Mouse (Mus musculus) kidney, embryonic 15.5 days (tissue): ENCODE results near the gene Klhl18. TPM values are rescaled to one million over a fixed set of nuclear protein-coding genes. Genes with fewer than 3 reads are reported as not detected.
A peak's percentile ranks its signal among the peaks of the same experiment; 100 is the strongest.

Experiments
- ATAC-seq: fragments of 200-750 bp; cut with Nextera tagmentation; replicated peaks from 2 replicates; pipeline ENCODE4 v1.8.0; 2017; ENCODE audit warnings: moderate TSS enrichment; ENCODE audit not compliant: low FRiP score
- H3K27ac ChIP-seq: fragments of 300-500 bp; sonication (generic); 2 replicates; pipeline ENCODE4 v1.5.1; 2015; ENCODE audit warnings: mild to moderate bottlenecking, inconsistent platforms
- H3K27me3 ChIP-seq: fragments of 300-500 bp; sonication (generic); 2 replicates; pipeline ENCODE4 v1.6.1; 2015; ENCODE audit warnings: inconsistent platforms
- H3K36me3 ChIP-seq: fragments of 300-500 bp; sonication (generic); 2 replicates; pipeline ENCODE4 v1.6.1; 2015; ENCODE audit warnings: inconsistent platforms
- H3K4me1 ChIP-seq: fragments of 300-500 bp; sonication (generic); 2 replicates; pipeline ENCODE4 v1.6.1; 2015; ENCODE audit warnings: inconsistent platforms
- H3K4me2 ChIP-seq: fragments of 300-500 bp; sonication (generic); 2 replicates; pipeline ENCODE4 v1.6.1; 2015; ENCODE audit warnings: moderate library complexity, mild to moderate bottlenecking, inconsistent platforms
- H3K4me3 ChIP-seq: fragments of 300-500 bp; sonication (generic); replicated peaks from 2 replicates; pipeline ENCODE4 v1.5.1; 2015; ENCODE audit warnings: mild to moderate bottlenecking, inconsistent platforms
- H3K9ac ChIP-seq: fragments of 300-500 bp; sonication (generic); 2 replicates; pipeline ENCODE4 v1.6.1; 2015; ENCODE audit warnings: mild to moderate bottlenecking, inconsistent platforms
- H3K9me3 ChIP-seq: fragments of 300-500 bp; sonication (generic); replicated peaks from 2 replicates; pipeline ENCODE4 v1.6.1; 2016; ENCODE audit warnings: inconsistent platforms
- WGBS: fragments of 180-500 bp; shearing (Covaris S2); methylation state at CpG from one replicate; pipeline ENCODE4 v1.1.7; 2015; ENCODE audit warnings: mixed read lengths; 5-methylcytosine and 5-hydroxymethylcytosine counted together
- polyA plus RNA-seq: library from polyadenylated mRNA; unstranded; fragments of >200 nt; fragmentation: Nextera tagmentation; extraction: Ambion mirVana; gene quantifications from 2 replicates; pipeline ENCODE4 v1.2.1, GENCODE M21; 2015

Klhl18 gene
- polyA plus RNA-seq, 1 experiment from 2014 or later, result 10.5 TPM

DNA sequence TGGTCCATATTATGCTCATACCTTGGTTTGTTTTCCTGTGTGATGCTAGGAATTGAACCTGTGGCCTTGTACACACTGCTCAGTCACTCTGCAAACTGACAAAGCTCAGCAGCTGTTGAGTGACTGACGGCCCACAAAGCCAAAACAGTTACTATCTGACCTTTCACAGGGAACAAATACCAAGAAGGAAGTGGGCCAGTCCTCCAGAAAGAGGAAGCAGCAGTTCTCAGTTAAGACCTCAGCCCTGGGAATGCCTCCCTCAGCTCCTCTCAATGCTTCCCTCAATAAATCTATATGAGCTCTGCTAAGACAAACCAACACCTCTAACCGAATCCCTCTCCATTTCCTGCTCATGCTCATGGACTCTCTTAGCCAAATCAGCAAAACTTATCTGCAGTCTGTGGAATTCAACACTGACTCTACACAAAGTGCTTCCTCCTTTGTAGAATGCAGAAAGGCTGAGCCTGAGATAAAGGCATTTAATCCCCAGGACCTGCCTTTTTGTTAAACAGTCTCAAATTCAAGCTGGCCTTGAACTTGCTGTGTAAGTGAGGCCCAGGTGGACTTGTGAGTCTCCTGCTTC is 17.3 kb downstream of the Klhl18 start:
- Histone ChIP-seq H3K4me2 (no peak overlapping the region), H3K27me3 (no peaks in the 10 kb centered on the region), H3K9ac (no peak overlapping the region), H3K4me1 (no peaks in the 10 kb centered on the region), H3K36me3 (no peaks in the 10 kb centered on the region), H3K9me3 (no peaks in the 10 kb centered on the region), H3K27ac (peak overlapping the region; percentile 13; the same call in 1 of the 2 replicates), H3K4me3 (no peak overlapping the region)
- WGBS, result 41% methylated on average over 2 of the region's 2 CpGs
- ATAC-seq, result no peak

DNA sequence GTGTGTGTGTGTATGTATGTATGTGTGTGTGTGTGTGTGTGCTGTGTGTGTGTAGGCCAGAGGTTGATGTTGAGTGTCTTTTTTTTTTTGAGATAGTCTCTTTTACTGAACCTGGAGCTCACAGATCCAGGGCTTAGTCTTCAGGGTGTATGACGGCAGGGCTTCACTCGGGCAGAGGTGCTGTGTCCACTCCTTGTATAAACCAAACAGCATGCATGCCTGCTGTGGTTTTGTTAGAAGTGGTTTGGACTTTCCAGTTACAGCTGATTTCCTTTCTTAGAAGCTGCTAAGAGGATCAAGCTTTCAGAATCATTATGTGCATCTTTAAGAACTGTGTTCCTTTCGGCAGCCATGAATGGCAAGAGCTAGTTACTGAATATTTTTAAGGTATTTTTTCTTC is 18.6 kb downstream of the Klhl18 start:
- no peaks in the 10 kb centered on the region for H3K27me3 ChIP-seq
- no peaks in the 10 kb centered on the region for H3K4me1 ChIP-seq
- WGBS, result 92% methylated on average over 3 of the region's 3 CpGs
- no peak overlapping the region for H3K27ac ChIP-seq
- no peak overlapping the region for H3K4me3 ChIP-seq
- ATAC-seq, result no peak
- no peaks in the 10 kb centered on the region for H3K9me3 ChIP-seq
- H3K9ac ChIP-seq, result no peak overlapping the region
- H3K4me2 ChIP-seq, result no peak overlapping the region
- H3K36me3 ChIP-seq, result 0 out of 2 replicates have a peak, but pooled peaks cover 4% of the 10 kb centered on the region

DNA sequence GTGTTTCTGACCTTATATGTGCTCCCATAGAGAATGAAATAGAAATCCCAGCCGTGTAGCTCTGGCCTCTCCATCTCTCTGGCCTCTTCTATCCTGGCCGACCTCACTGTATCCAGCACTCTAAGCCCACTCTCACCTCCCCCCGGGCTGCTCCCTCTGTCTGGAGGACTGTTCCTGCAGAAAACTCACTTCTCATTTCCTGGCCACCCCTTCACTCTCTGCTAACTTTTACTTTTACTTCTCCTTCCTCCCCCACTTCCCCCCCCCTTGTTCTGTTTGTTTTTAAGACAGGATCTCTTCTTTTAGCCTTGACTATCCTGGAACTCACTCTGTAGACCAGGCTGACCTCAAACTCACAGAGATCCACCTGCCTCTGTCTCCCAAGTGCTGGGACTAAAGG is 24.0 kb downstream of the Klhl18 start:
- no peak overlapping the region for H3K9ac ChIP-seq
- no peaks in the 10 kb centered on the region for H3K9me3 ChIP-seq
- no peaks in the 10 kb centered on the region for H3K27me3 ChIP-seq
- no peak for ATAC-seq
- 61% methylated on average over 3 of the region's 3 CpGs for WGBS
- no peak overlapping the region for H3K27ac ChIP-seq
- no peaks in the 10 kb centered on the region for H3K4me1 ChIP-seq
- peaks cover 22% of the 10 kb centered on the region for H3K36me3 ChIP-seq
- H3K4me2 ChIP-seq, result no peak overlapping the region
- H3K4me3 ChIP-seq, result no peak overlapping the region

DNA sequence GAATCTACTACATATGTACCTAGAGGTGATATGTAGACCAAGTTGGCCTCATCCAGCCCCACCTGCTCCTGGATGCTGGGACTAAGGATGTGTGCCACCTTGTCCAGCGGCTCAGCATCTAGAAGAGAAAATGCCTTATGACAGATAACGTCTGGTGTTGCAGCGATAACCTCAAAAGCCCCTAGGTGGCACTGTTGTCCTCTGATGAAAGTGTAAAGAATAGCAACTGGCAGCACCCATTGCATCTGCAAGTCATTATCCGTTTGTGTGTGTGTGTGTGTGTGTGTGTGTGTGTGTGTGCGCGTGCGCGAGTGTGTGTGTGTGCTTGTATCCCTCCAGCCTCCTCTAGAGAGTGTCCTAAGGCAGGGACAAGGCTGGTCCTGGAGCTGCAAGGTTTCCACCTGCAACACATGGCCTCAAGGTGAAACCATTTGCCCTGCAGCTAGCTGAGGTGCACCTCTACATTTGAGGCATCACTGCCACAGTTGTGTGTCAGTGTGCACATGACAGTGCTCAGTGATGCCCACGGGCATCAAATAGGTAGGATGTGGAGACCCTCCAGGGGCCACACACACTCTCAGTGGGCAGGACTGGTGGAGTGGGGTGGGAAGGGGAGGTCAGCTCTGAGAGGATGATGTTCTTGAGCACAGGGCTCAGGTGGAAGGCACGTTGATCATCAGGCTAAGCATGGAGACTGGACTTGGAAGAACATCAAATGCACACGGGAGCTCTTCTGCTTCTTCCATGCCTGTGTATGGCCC is 27.5 kb downstream of the Klhl18 start:
- no peak overlapping the region for H3K27ac ChIP-seq
- H3K4me1 ChIP-seq, result no peaks in the 10 kb centered on the region
- no peaks in the 10 kb centered on the region for H3K9me3 ChIP-seq
- H3K4me3 ChIP-seq, result no peak overlapping the region
- WGBS, result 30% methylated on average over 11 of the region's 11 CpGs
- no peak overlapping the region for H3K4me2 ChIP-seq
- H3K27me3 ChIP-seq, result no peaks in the 10 kb centered on the region
- H3K36me3 ChIP-seq, result peaks cover 23% of the 10 kb centered on the region
- ATAC-seq, result 0 out of 2 replicates have a peak, but pooled peaks have one; percentile 22
- H3K9ac ChIP-seq, result no peak overlapping the region

DNA sequence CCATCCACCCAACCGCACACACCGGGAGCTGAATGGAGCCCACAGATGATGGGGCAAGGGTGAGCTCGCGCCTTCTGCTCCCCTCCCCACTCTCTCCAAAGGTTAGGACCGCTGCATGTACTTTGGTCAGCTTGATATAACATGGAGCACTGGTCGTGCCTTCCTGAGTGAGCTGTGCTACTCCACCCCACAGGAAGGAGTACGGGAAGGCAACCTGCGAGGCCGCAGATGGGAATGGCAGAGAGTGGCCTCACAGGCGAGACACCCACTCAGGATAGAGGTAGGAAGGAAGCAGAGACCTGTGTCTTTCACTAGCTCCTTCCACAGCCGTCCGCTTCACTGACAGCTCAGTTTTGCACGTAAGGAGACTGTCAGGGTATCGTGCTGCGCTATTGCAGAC is 28.1 kb downstream of the Klhl18 start:
- Histone ChIP-seq H3K4me1 (no peaks in the 10 kb centered on the region), H3K4me3 (no peak overlapping the region), H3K27ac (no peak overlapping the region), H3K4me2 (no peak overlapping the region), H3K9ac (no peak overlapping the region), H3K9me3 (no peaks in the 10 kb centered on the region), H3K36me3 (peaks cover 19% of the 10 kb centered on the region), H3K27me3 (no peaks in the 10 kb centered on the region)
- ATAC-seq, result no peak
- 81% methylated on average over 15 of the region's 15 CpGs for WGBS

DNA sequence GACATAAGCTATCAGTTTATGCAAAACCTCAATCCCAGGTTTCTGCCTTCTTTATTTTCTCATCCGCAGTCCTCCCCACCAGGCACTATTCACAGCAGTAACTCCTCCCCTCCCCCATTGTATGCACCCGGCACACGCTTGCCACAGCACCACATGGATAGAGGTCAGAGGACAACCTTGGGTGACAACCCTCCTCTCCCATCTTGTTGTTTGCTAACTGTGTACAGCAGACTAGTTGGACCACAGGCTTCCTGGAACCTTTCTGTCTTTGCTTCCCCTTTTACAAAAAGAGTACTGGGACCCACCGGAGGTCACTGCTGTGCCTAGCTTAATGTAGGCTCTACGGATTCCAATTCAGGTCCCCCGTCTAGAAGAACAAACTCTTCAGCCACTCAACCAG is 35.9 kb downstream of the Klhl18 start:
- peaks cover 25% of the 10 kb centered on the region for H3K36me3 ChIP-seq
- 87% methylated on average over 6 of the region's 6 CpGs for WGBS
- no peak overlapping the region for H3K4me2 ChIP-seq
- ATAC-seq, result no peak
- no peak overlapping the region for H3K9ac ChIP-seq
- H3K27ac ChIP-seq, result no peak overlapping the region
- H3K9me3 ChIP-seq, result no peaks in the 10 kb centered on the region
- no peaks in the 10 kb centered on the region for H3K27me3 ChIP-seq
- H3K4me3 ChIP-seq, result no peak overlapping the region
- no peaks in the 10 kb centered on the region for H3K4me1 ChIP-seq

DNA sequence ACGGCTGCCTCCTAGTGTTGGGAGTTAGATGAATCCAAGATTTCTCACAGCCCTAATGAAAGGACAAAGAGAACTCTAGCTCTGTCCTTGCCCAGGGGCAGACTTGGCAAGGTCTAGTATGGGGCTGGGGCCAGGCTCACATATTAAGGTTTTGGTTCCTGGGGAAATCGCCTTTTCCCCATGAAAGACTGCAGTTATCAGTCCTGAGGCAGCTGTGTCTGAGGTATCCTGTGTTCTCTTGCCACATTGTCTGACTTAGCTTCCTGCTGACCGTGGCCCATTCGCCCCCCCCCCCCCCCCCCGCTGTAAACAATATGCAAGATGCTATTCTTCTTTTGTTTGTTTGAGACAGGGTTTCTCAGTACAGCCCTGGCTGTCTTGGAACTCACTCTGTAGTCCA is 36.4 kb downstream of the Klhl18 start:
- ATAC-seq, result no peak
- WGBS, result 77% methylated on average over 3 of the region's 5 CpGs
- no peak overlapping the region for H3K4me3 ChIP-seq

DNA sequence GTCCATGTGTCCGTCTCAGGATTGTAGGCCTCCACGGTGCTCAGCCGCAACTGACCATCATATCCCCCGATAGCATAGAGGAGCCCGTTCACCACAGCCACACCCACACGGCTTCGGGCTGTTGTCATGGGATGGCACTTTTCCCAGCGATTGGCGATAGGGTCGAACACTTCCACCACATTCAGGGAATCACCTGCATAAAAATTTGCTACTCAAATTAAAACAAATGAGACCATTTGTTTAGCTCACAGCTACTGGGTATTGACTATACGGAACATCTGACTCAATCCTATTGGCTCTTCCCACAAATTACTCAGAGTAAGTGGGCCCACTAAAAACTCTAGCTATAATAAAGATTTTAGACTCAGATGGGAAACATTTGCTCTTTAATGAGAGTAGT is 40.5 kb downstream of the Klhl18 start:
- 98% methylated on average over 11 of the region's 11 CpGs for WGBS
- no peaks in the 10 kb centered on the region for H3K4me1 ChIP-seq
- H3K36me3 ChIP-seq, result peaks cover 51% of the 10 kb centered on the region
- H3K27me3 ChIP-seq, result no peaks in the 10 kb centered on the region
- ATAC-seq, result no peak
- H3K9ac ChIP-seq, result no peak overlapping the region
- H3K9me3 ChIP-seq, result no peaks in the 10 kb centered on the region
- no peak overlapping the region for H3K4me2 ChIP-seq
- no peak overlapping the region for H3K27ac ChIP-seq
- H3K4me3 ChIP-seq, result no peak overlapping the region

More for the DNA sequence above, 36.4 kb downstream of the Klhl18 start:
- peaks cover 30% of the 10 kb centered on the region for H3K36me3 ChIP-seq
- H3K4me1 ChIP-seq, result no peaks in the 10 kb centered on the region
- no peak overlapping the region for H3K4me2 ChIP-seq
- H3K27ac ChIP-seq, result no peak overlapping the region
- H3K9ac ChIP-seq, result no peak overlapping the region
- H3K9me3 ChIP-seq, result no peaks in the 10 kb centered on the region
- no peaks in the 10 kb centered on the region for H3K27me3 ChIP-seq

DNA sequence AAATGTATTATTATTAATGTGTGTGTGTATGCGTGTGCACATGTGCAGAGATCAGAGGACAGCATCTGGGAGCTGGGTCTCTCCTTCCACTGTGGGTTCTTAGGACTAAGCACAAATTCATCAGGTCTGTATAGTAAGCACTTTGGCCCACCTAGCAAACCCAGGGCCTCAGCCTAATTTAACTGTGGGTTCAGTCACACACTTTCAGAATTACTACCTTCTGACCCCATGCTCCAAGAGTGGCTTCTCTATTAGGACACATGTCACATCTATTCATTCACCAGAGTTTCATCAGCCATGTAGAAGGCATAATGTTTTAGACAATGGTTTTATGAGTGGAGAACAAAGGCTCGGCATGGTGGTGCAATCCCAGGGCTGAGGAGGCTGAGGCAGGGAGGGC is 43.4 kb downstream of the Klhl18 start:
- Histone ChIP-seq H3K4me3 (no peak overlapping the region), H3K4me2 (no peak overlapping the region), H3K36me3 (peaks cover 72% of the 10 kb centered on the region), H3K27ac (no peak overlapping the region), H3K9me3 (no peaks in the 10 kb centered on the region), H3K9ac (no peak overlapping the region), H3K4me1 (no peaks in the 10 kb centered on the region), H3K27me3 (no peaks in the 10 kb centered on the region)
- 88% methylated on average over 2 of the region's 2 CpGs for WGBS
- no peak for ATAC-seq

DNA sequence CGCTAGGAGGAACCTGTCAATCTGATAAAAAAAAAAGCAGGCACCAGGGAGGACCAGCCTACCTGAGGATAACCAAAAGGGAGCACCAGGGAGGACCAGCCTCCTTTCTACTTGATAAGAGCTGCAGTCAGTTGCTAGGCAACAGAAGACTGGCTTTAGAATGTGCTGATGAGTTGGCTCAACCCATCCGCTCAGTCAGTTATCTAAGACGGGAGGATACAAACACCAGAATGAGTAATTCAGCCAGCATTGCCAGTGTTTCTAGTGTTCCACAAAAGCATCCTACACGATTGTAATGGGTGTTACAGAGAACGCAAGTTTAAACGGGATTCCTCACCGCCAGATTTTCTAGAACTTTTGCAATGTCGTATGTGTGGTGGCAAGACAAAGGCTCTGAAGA is 45.3 kb downstream of the Klhl18 start:
- Histone ChIP-seq H3K9ac (no peak overlapping the region), H3K4me3 (no peak overlapping the region), H3K4me1 (no peaks in the 10 kb centered on the region), H3K27me3 (no peaks in the 10 kb centered on the region), H3K36me3 (peaks cover 78% of the 10 kb centered on the region), H3K4me2 (no peak overlapping the region), H3K27ac (no peak overlapping the region), H3K9me3 (no peaks in the 10 kb centered on the region)
- ATAC-seq, result no peak
- WGBS, result 89% methylated on average over 8 of the region's 8 CpGs

DNA sequence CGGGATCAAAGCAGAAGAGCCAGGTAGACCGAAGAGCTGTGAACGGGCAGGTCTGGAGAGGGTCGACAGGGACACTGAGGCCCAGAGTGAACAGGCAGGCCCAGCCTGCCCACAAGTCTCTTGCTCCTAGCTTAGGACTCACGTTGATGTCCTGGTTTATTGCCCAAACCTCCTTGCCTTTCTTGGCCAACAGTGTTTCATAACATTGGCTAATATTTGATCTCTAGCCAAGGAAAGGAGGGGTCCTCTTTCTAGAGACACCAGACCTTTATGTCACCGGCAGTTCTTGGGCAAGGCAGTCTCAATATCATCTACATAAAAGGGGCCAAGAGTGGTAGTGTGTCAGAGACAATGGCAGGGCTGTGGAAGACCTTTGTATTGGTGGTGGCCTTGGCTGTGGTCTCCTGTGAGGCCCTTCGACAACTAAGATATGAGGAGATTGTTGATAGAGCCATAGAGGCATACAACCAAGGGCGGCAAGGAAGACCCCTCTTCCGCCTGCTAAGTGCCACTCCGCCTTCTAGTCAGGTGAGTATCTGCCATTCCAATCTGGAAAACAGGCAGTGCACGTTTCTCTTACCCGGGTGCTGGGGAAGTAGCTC is 56.9 kb downstream of the Klhl18 start, which contains the start of gene Ngp:
TSS of gene Ngp (plus strand) at position 237 of the 602 bp plus-strand sequence.
- H3K4me2 ChIP-seq, result no peak within 1 kb of the TSS
- WGBS, result 90% methylated on average over 12 of the region's 12 CpGs
- H3K36me3 ChIP-seq, result no peaks in the 10 kb centered on the region
- ATAC-seq, result no peak
- H3K27me3 ChIP-seq, result no peaks in the 10 kb centered on the region
- no peak within 1 kb of the TSS for H3K27ac ChIP-seq
- H3K4me3 ChIP-seq, result no peak within 1 kb of the TSS
- no peak within 1 kb of the TSS for H3K9ac ChIP-seq
- peaks cover 4% of the 10 kb centered on the region; the same call in 1 of the 2 replicates for H3K4me1 ChIP-seq
- H3K9me3 ChIP-seq, result no peaks in the 10 kb centered on the region

DNA sequence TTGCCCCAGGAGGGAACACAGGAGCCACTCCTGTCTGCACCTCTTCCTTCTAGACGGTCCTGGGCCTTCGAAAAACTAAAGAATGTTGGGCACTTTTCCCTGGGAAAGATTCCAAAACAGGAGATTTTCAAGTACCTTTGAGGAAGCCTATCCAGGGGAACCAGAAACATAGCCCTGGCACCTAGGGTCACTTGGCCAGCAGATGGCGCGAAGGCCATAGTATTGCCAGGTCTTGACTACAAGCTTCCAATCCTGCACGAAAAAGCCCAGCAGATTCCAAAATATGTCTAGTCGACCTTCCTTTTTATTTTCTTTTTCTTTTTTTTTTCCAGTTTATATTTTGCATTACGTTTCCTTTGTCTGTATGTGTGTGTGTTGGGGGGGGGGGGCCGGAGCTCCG is 62.7 kb downstream of the Klhl18 start:
- H3K4me2 ChIP-seq, result no peak overlapping the region
- H3K9ac ChIP-seq, result no peak overlapping the region
- no peak for ATAC-seq
- no peaks in the 10 kb centered on the region for H3K36me3 ChIP-seq
- H3K9me3 ChIP-seq, result no peaks in the 10 kb centered on the region
- H3K4me1 ChIP-seq, result peaks cover 5% of the 10 kb centered on the region
- WGBS, result 54% methylated on average over 9 of the region's 9 CpGs
- H3K27ac ChIP-seq, result no peak overlapping the region
- H3K27me3 ChIP-seq, result no peaks in the 10 kb centered on the region
- H3K4me3 ChIP-seq, result no peak overlapping the region
